10 mouse cellular contexts compared by ENCODE assay signal in genomic region chr13:60071595-60071994, GRCm38 (mm10).
A peak's percentile ranks its signal among the peaks of the same experiment; 100 is the strongest.
DNase-seq lines count a peak whose midpoint lies in the region.
"Had no signal": no experiment of that assay in that cellular context is flagged by ENCODE, and none has a peak within 500 bp of the region (broad histone marks: within the 10 kb centered on the region; RNA-seq: fewer than 3 reads in every experiment).

No protein-coding gene starts in this region.

- 49% methylated on average over 9 of the region's 9 CpGs for WGBS in limb, embryonic 10.5 days

- H3K4me3 ChIP-seq in limb, embryonic 10.5 days: no peak overlapping the region
- H3K4me3 ChIP-seq: heart, embryonic 15.5 days had no signal

- peak; percentile 41 for DNase-seq in embryo, embryonic 10 days (ENCODE audit: low spot score)
- no peak for DNase-seq in embryo, embryonic 9.5 days (ENCODE audit: extremely low spot score)
- DNase-seq in kidney, postnatal 14 days: peak; percentile 45
- no peak for DNase-seq in kidney, adult 11 months
- DNase-seq in gastrocnemius, postnatal 10 days: peak; percentile 52
- DNase-seq in limb, embryonic 10.5 days (ENCODE audit: low spot score): no peak
- DNase-seq in frontal cortex, adult 2 months (ENCODE audit: extremely low spot score in 1 of 2, low spot score in 1 of 2): no peak
- DNase-seq in layer of hippocampus, postnatal 25 days (ENCODE audit: extremely low spot score in 1 of 2, low spot score in 1 of 2): no peak
- DNase-seq: lung, postnatal 36 days had no signal

- H3K36me3 ChIP-seq in limb, embryonic 10.5 days: no peaks in the 10 kb centered on the region
- H3K36me3 ChIP-seq: heart, embryonic 15.5 days had no signal

- peak overlapping the region; percentile 66 for H3K27ac ChIP-seq in limb, embryonic 10.5 days
- H3K27ac ChIP-seq: heart, embryonic 15.5 days had no signal

- H3K27me3 ChIP-seq in limb, embryonic 10.5 days (ENCODE audit: low read depth, poor library complexity, severe bottlenecking): no peaks in the 10 kb centered on the region
- H3K27me3 ChIP-seq: heart, embryonic 15.5 days had no signal

- H3K9me3 ChIP-seq in limb, embryonic 10.5 days (replicated peaks): no peaks in the 10 kb centered on the region
- H3K9me3 ChIP-seq: heart, embryonic 15.5 days had no signal

- peaks cover 70% of the 10 kb centered on the region for H3K4me1 ChIP-seq in limb, embryonic 10.5 days

Comparison
In these comparisons a context has a peak if more than half of its experiments do, and no peak if none do; other contexts are left out.
1. DNase-seq: peak in embryo, embryonic 10 days (single experiment), kidney, postnatal 14 days (single experiment) and gastrocnemius, postnatal 10 days (single experiment); none in embryo, embryonic 9.5 days (single experiment), kidney, adult 11 months (single experiment), limb, embryonic 10.5 days (single experiment), frontal cortex, adult 2 months (0 of 2) and layer of hippocampus, postnatal 25 days (0 of 2).